Comparison of ENCODE assay signal across 7 mouse cellular contexts in the genomic region with DNA sequence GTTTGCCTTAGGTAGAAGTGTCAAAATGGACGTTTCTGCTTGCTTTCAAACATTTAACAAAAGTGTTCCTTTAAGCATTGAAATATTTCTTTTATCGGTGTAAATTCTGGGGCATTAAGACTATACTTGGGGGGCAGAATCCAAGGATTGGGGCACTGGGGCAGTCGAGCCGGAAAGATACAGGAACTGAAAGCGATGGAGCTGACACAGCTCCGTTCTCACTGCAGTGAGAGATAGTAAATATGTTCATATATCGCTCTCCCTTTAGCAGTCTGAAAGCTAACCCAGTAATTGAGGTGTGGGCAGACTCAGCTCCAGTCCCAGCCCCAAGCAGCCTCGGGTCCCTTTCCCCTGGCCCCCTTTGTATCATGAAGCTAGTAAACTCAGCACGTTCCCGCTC. TPM values are rescaled to one million over a fixed set of nuclear protein-coding genes. Genes with fewer than 3 reads are reported as not detected.
DNase-seq lines count a peak whose midpoint lies in the region; ATAC-seq and TF ChIP-seq lines count a peak whose summit lies in the region.

No protein-coding gene starts in this region.

- peaks cover 32% of the 10 kb centered on the region for H3K27me3 ChIP-seq in lung, embryonic 15.5 days
- peaks cover 8% of the 10 kb centered on the region; the same call in 1 of the 2 replicates for H3K27me3 ChIP-seq in forebrain, embryonic 11.5 days (ENCODE audit: control insufficient read depth, insufficient read depth, low read length)
- H3K27me3 ChIP-seq in limb, embryonic 13.5 days, result peaks cover 16% of the 10 kb centered on the region
- H3K27me3 ChIP-seq in small intestine, adult 2 months (ENCODE audit: control insufficient read depth, insufficient read depth, low read length), result peaks cover 9% of the 10 kb centered on the region

- no peak for ATAC-seq in lung, embryonic 15.5 days (ENCODE audit: borderline replicate concordance, extremely low read depth, low FRiP score, low TSS enrichment)
- 0 out of 2 replicates have a peak, but pooled peaks have one; percentile 0 for ATAC-seq in forebrain, embryonic 11.5 days (replicated peaks; ENCODE audit: low FRiP score)
- ATAC-seq in limb, embryonic 13.5 days (ENCODE audit: low FRiP score, low read depth), result no peak

- no peak for DNase-seq in lung, postnatal 4 days
- no peak for DNase-seq in forebrain, embryonic 11.5 days (ENCODE audit: low spot score)
- no peak for DNase-seq in layer of hippocampus, adult 18-20 months (ENCODE audit: low spot score in 2 of 2)
- DNase-seq in layer of hippocampus, postnatal 10 days (ENCODE audit: low spot score in 2 of 2), result no peak

- H3K4me1 ChIP-seq in lung, embryonic 15.5 days, result peaks cover 20% of the 10 kb centered on the region
- peaks cover 6% of the 10 kb centered on the region; the same call in 1 of the 2 replicates for H3K4me1 ChIP-seq in forebrain, embryonic 11.5 days (replicated peaks; ENCODE audit: control insufficient read depth, insufficient read depth, low read length)
- peaks cover 21% of the 10 kb centered on the region for H3K4me1 ChIP-seq in limb, embryonic 13.5 days
- H3K4me1 ChIP-seq in small intestine, adult 2 months (ENCODE audit: control insufficient read depth, insufficient read depth, insufficient read length, low read length), result peaks cover 12% of the 10 kb centered on the region

- H3K36me3 ChIP-seq in lung, embryonic 15.5 days, result no peaks in the 10 kb centered on the region
- H3K36me3 ChIP-seq in forebrain, embryonic 11.5 days (ENCODE audit: control insufficient read depth, insufficient read depth, low read length), result no peaks in the 10 kb centered on the region
- no peaks in the 10 kb centered on the region for H3K36me3 ChIP-seq in limb, embryonic 13.5 days
- no peaks in the 10 kb centered on the region for H3K36me3 ChIP-seq in small intestine, adult 2 months (ENCODE audit: control insufficient read depth, insufficient read depth, low read length)

- H3K27ac ChIP-seq in lung, embryonic 15.5 days, result no peak overlapping the region
- no peak overlapping the region for H3K27ac ChIP-seq in forebrain, embryonic 11.5 days (ENCODE audit: low read depth, low read length)
- no peak overlapping the region for H3K27ac ChIP-seq in limb, embryonic 13.5 days
- H3K27ac ChIP-seq in small intestine, adult 2 months (ENCODE audit: insufficient read depth, low read depth, low read length), result no peak overlapping the region

- no peak for TF ChIP-seq CTCF in small intestine, adult 2 months (IDR thresholded peaks at IDR 0.05; ENCODE audit: extremely low read depth, insufficient read length, insufficient replicate concordance, low read depth, low read length)

- no peaks in the 10 kb centered on the region for H3K9me3 ChIP-seq in lung, embryonic 15.5 days
- H3K9me3 ChIP-seq in forebrain, embryonic 11.5 days (ENCODE audit: control insufficient read depth, low read length), result no peaks in the 10 kb centered on the region
- no peaks in the 10 kb centered on the region for H3K9me3 ChIP-seq in limb, embryonic 13.5 days

- peak overlapping the region; percentile 100 for H3K4me2 ChIP-seq in lung, embryonic 15.5 days
- H3K4me2 ChIP-seq in forebrain, embryonic 11.5 days (ENCODE audit: low read depth, low read length, severe bottlenecking), result peak overlapping the region; percentile 97
- peak overlapping the region; percentile 99 for H3K4me2 ChIP-seq in limb, embryonic 13.5 days (replicated peaks)

- no peak for TF ChIP-seq POLR2A in small intestine, adult 2 months (IDR thresholded peaks at IDR 0.05; ENCODE audit: low read depth, low read length)

- H3K9ac ChIP-seq in lung, embryonic 15.5 days, result no peak overlapping the region
- H3K9ac ChIP-seq in forebrain, embryonic 11.5 days (ENCODE audit: low read length), result peak overlapping the region; percentile 58; the same call in 1 of the 2 replicates
- H3K9ac ChIP-seq in limb, embryonic 13.5 days, result peak overlapping the region; percentile 72

- H3K4me3 ChIP-seq in lung, embryonic 15.5 days, result peak overlapping the region; percentile 60
- peak overlapping the region; percentile 47 for H3K4me3 ChIP-seq in forebrain, embryonic 11.5 days (ENCODE audit: low read depth, low read length)
- peak overlapping the region; percentile 69 for H3K4me3 ChIP-seq in limb, embryonic 13.5 days
- H3K4me3 ChIP-seq in small intestine, adult 2 months (ENCODE audit: low read depth, low read length), result peak overlapping the region; percentile 62

- 26% methylated on average over 10 of the region's 10 CpGs for WGBS in lung, embryonic 15.5 days
- 26% methylated on average over 10 of the region's 10 CpGs for whole genome bisulfite sequencing in forebrain, embryonic 11.5 days
- WGBS in limb, embryonic 13.5 days, result 33% methylated on average over 10 of the region's 10 CpGs
- WGBS in small intestine, adult 2 months, result 40% methylated on average over 10 of the region's 10 CpGs

RNA-seq across cellular contexts. Expression of gene Mcub, which starts 1.0 kb away (rescaled TPM):
- 3.3 and 4.9 TPM in 2 replicates for polyA plus RNA-seq in lung, embryonic 15.5 days (2015; fragmentation: Nextera tagmentation; extraction: Ambion mirVana)
- 3.2 and 4.3 TPM in 2 replicates for polyA plus RNA-seq in forebrain, embryonic 11.5 days (2014; fragmentation: Nextera tagmentation; extraction: Ambion mirVana)
- polyA plus RNA-seq in limb, embryonic 13.5 days (2015; fragmentation: Nextera tagmentation; extraction: Ambion mirVana), result 6.9 and 8.3 TPM in 2 replicates
- 0.96 and 1.7 TPM in 2 replicates for polyA plus RNA-seq in small intestine, adult 2 months (2012; rRNA removed)
- 1 to 10 TPM; 2.9 to 3.3 TPM for total RNA-seq in layer of hippocampus, adult 18-20 months (2021)
- total RNA-seq in layer of hippocampus, postnatal 10 days (2021), result 1 to 10 TPM; 4.1 to 6.5 TPM
